Mouse (Mus musculus): ENCODE results near the gene Mical3. TPM values are rescaled to one million over a fixed set of nuclear protein-coding genes. Genes with fewer than 3 reads are reported as not detected.
A peak's percentile ranks its signal among the peaks of the same experiment; 100 is the strongest.

The Mical3 gene
- total and polyA plus RNA-seq, 2 experiments = 5.8 to 7.9 TPM

DNA sequence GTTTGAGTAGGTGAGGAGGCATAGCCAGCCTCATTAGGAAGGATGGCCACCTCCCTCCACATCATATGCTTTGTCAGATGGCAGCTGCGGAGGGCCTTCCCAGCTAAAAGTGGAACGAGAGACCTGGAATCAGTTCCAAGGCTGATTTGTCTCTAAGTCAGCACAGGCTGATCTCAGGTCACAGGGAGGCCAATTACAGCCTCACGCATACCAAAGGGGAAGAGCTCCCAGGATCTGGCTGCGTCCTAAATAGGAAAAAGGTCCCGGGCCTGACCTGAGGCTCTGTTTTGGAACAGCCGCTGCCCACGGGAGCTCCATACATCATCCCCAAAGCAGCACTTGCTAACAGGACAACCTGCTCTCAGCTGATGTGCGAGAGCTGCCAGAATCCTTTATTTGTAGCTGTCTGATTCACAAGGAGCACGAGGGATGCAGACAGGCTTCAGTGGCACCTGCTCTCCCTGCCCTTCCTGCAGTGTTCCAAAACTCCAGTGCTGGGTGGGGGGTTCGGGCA lies 143.2 kb downstream of the Mical3 start:
- TF ChIP-seq CTCF (IDR thresholded peaks at IDR 0.05; ENCODE audit: low read depth, low read length) (no peak), POLR2A (IDR thresholded peaks at IDR 0.05; ENCODE audit: extremely low read depth, insufficient read depth, low read length) (no peak)
- Histone ChIP-seq H3K9ac (ENCODE audit: low read depth, low read length) (no peak overlapping the region), H3K36me3 (ENCODE audit: control insufficient read depth, insufficient read depth, low read length) (no peaks in the 10 kb centered on the region), H3K27me3 (ENCODE audit: control insufficient read depth, insufficient read depth, low read length) (no peaks in the 10 kb centered on the region), H3K4me3 (ENCODE audit: insufficient read depth, low read depth, low read length) (no peak overlapping the region), H3K79me2 (ENCODE audit: control insufficient read depth, insufficient read depth, low read length) (no peaks in the 10 kb centered on the region), H3K4me1 (ENCODE audit: control insufficient read depth, insufficient read depth, low read length) (no peaks in the 10 kb centered on the region), H3K27ac (replicated peaks; ENCODE audit: insufficient read depth, low read depth, low read length) (no peak overlapping the region)
- 76% methylated on average over 10 of the region's 10 CpGs for WGBS
- peak; percentile 19 for DNase-seq (ENCODE audit: extremely low read depth, low read depth, low spot score)

DNA sequence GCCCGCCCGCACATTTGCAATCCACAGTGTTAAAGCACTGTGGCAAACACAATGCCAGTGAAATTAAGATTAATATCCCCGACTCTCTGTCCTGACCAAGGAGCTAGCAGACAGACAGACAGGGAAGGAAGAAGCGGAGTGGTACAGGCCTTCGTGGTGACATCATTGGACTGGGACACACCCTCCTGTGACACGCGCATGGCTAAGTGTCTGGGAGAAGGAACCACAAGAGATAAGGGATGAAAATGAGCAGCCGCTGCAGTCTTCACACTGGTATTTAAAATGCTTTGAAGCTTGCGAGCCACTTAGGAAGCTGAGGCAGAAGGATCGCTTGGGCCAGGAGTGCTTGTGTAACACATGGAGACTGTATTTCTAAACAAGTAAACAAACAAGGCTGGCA lies 143.6 kb downstream of the Mical3 start:
- Histone ChIP-seq H3K4me3 (ENCODE audit: insufficient read depth, low read depth, low read length) (no peak overlapping the region), H3K79me2 (ENCODE audit: control insufficient read depth, insufficient read depth, low read length) (no peaks in the 10 kb centered on the region), H3K9ac (ENCODE audit: low read depth, low read length) (no peak overlapping the region), H3K4me1 (ENCODE audit: control insufficient read depth, insufficient read depth, low read length) (no peaks in the 10 kb centered on the region), H3K27me3 (ENCODE audit: control insufficient read depth, insufficient read depth, low read length) (no peaks in the 10 kb centered on the region), H3K27ac (replicated peaks; ENCODE audit: insufficient read depth, low read depth, low read length) (no peak overlapping the region), H3K36me3 (ENCODE audit: control insufficient read depth, insufficient read depth, low read length) (no peaks in the 10 kb centered on the region; the same call in 1 of the 2 replicates)
- TF ChIP-seq CTCF (IDR thresholded peaks at IDR 0.05; ENCODE audit: low read depth, low read length) = no peak
- TF ChIP-seq POLR2A (IDR thresholded peaks at IDR 0.05; ENCODE audit: extremely low read depth, insufficient read depth, low read length) = no peak
- 75% methylated on average over 10 of the region's 10 CpGs for WGBS
- no peak for DNase-seq (ENCODE audit: extremely low read depth, low read depth, low spot score)

DNA sequence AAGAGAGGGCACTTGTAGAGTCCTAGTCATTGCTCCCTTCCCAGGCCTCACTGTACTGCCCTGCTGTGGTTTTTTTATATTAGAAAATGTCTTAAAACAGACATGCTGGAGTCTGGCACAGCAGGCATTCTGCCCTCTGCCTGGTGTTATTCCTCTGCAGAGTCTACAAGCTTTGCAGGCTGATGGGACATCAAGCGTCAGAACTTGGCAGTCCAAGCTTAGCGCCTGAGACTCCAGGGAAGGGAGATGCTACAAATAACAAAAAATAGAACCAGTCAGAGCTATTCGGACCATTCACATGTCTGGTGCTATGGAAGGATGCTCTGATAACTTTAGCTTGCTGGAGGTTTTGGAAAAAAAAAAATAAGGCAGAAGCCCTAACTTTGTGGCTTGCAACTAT lies 144.6 kb downstream of the Mical3 start:
- no peak overlapping the region for H3K9ac ChIP-seq (ENCODE audit: low read depth, low read length)
- no peaks in the 10 kb centered on the region for H3K27me3 ChIP-seq (ENCODE audit: control insufficient read depth, insufficient read depth, low read length)
- no peaks in the 10 kb centered on the region for H3K4me1 ChIP-seq (ENCODE audit: control insufficient read depth, insufficient read depth, low read length)
- H3K27ac ChIP-seq (replicated peaks; ENCODE audit: insufficient read depth, low read depth, low read length) = no peak overlapping the region
- no peaks in the 10 kb centered on the region for H3K79me2 ChIP-seq (ENCODE audit: control insufficient read depth, insufficient read depth, low read length)
- no peak overlapping the region for H3K4me3 ChIP-seq (ENCODE audit: insufficient read depth, low read depth, low read length)
- TF ChIP-seq CTCF (IDR thresholded peaks at IDR 0.05; ENCODE audit: low read depth, low read length) (no peak), POLR2A (IDR thresholded peaks at IDR 0.05; ENCODE audit: extremely low read depth, insufficient read depth, low read length) (no peak)
- no peak for DNase-seq (ENCODE audit: extremely low read depth, low read depth, low spot score)
- WGBS = 97% methylated on average over 3 of the region's 3 CpGs
- H3K36me3 ChIP-seq (ENCODE audit: control insufficient read depth, insufficient read depth, low read length) = no peaks in the 10 kb centered on the region; the same call in 1 of the 2 replicates

DNA sequence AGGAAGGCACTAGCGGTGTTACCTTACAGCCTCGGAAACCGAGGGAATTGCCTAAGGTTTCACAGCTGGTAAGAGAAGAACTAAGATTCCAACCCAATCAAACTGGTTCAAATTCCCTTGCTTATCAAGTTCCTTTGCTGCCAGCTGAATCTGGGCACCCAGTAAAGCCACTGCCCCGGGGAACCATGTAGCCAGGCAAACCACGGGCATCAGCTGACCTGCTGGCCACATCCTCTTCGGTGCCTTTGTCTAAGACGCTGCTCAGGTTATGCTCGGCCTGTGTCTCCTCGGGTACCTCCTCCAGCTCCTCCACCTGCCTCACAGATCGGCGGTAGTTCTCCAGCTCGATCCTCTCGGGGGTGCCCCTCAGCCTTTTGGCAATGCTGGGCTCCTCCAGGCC lies 148.5 kb downstream of the Mical3 start:
- Histone ChIP-seq H3K79me2 (ENCODE audit: control insufficient read depth, insufficient read depth, low read length) (no peaks in the 10 kb centered on the region), H3K4me1 (ENCODE audit: control insufficient read depth, insufficient read depth, low read length) (peaks cover 3% of the 10 kb centered on the region; the same call in 1 of the 2 replicates), H3K36me3 (ENCODE audit: control insufficient read depth, insufficient read depth, low read length) (no peaks in the 10 kb centered on the region; the same call in 1 of the 2 replicates), H3K27ac (replicated peaks; ENCODE audit: insufficient read depth, low read depth, low read length) (no peak overlapping the region), H3K27me3 (ENCODE audit: control insufficient read depth, insufficient read depth, low read length) (no peaks in the 10 kb centered on the region), H3K4me3 (ENCODE audit: insufficient read depth, low read depth, low read length) (no peak overlapping the region), H3K9ac (ENCODE audit: low read depth, low read length) (no peak overlapping the region)
- WGBS = 95% methylated on average over 13 of the region's 13 CpGs
- DNase-seq (ENCODE audit: extremely low read depth, low read depth, low spot score) = no peak
- TF ChIP-seq CTCF (IDR thresholded peaks at IDR 0.05; ENCODE audit: low read depth, low read length) (no peak), POLR2A (IDR thresholded peaks at IDR 0.05; ENCODE audit: extremely low read depth, insufficient read depth, low read length) (no peak)

DNA sequence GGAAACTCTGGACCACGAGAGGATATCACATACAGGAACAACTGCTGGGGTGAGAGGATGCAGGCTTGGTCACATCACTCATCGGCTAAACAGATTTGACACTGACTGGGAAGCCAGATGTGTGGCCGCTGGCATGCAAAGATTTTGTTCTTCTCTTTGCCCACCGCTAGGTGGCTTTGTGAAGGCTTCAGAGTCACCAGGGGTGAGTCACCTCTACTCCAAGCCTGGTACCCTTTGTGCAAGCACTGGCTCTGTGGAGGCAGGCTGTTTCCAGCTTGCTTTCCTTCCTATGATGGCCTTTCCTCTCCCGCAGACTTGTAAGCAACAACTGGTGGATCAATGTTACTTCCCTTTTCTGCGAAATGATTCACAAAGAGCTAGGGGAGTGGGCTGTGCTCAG lies 149.3 kb downstream of the Mical3 start:
- TF ChIP-seq CTCF (IDR thresholded peaks at IDR 0.05; ENCODE audit: low read depth, low read length) (no peak), POLR2A (IDR thresholded peaks at IDR 0.05; ENCODE audit: extremely low read depth, insufficient read depth, low read length) (no peak)
- 76% methylated on average over 6 of the region's 6 CpGs for WGBS
- H3K36me3 ChIP-seq (ENCODE audit: control insufficient read depth, insufficient read depth, low read length) = no peaks in the 10 kb centered on the region; the same call in 1 of the 2 replicates

DNA sequence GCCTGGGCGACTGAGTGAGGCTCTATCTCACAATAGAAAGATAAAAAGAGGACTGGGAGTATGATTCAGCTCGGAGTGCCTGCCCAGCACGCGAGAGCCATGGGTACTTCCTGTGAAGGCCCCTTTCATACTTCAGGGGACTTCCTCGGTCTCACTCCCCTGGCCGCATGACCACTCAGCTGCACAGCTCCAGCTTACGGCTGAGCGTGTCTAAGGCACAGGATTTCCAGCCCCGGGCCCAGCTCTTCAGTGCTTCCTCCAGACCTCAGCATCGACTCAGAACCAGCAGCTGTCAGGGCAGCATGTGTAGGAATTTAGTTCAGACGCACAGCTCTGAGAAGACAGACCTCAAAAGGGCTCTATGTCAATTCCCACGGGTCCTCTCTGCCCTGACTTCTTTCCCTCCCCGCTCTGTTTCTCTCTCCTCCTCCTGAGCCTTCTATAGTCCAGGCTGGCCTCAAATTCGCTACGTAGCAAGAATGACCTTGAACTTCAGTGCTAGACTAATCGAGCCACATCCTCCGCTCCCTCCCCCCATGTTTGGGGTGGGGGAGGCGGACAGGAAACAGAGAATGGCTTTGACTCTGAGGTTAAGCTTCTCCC lies 152.7 kb downstream of the Mical3 start:
- Histone ChIP-seq H3K27ac (replicated peaks; ENCODE audit: insufficient read depth, low read depth, low read length) (no peak overlapping the region; the same call in 1 of the 2 replicates), H3K79me2 (ENCODE audit: control insufficient read depth, insufficient read depth, low read length) (no peaks in the 10 kb centered on the region), H3K9ac (ENCODE audit: low read depth, low read length) (no peak overlapping the region), H3K4me3 (ENCODE audit: insufficient read depth, low read depth, low read length) (no peak overlapping the region), H3K4me1 (ENCODE audit: control insufficient read depth, insufficient read depth, low read length) (peaks cover 3% of the 10 kb centered on the region; the same call in 1 of the 2 replicates), H3K36me3 (ENCODE audit: control insufficient read depth, insufficient read depth, low read length) (no peaks in the 10 kb centered on the region; the same call in 1 of the 2 replicates), H3K27me3 (ENCODE audit: control insufficient read depth, insufficient read depth, low read length) (no peaks in the 10 kb centered on the region)
- WGBS = 57% methylated on average over 18 of the region's 18 CpGs
- DNase-seq (ENCODE audit: extremely low read depth, low read depth, low spot score) = peak; percentile 3
- TF ChIP-seq POLR2A (IDR thresholded peaks at IDR 0.05; ENCODE audit: extremely low read depth, insufficient read depth, low read length) (no peak), CTCF (IDR thresholded peaks at IDR 0.05; ENCODE audit: low read depth, low read length) (no peak)

More for the DNA sequence above, 149.3 kb downstream of the Mical3 start:
- DNase-seq (ENCODE audit: extremely low read depth, low read depth, low spot score) = no peak
- H3K27me3 ChIP-seq (ENCODE audit: control insufficient read depth, insufficient read depth, low read length) = no peaks in the 10 kb centered on the region
- H3K27ac ChIP-seq (replicated peaks; ENCODE audit: insufficient read depth, low read depth, low read length) = no peak overlapping the region
- H3K79me2 ChIP-seq (ENCODE audit: control insufficient read depth, insufficient read depth, low read length) = no peaks in the 10 kb centered on the region
- no peak overlapping the region for H3K4me3 ChIP-seq (ENCODE audit: insufficient read depth, low read depth, low read length)
- H3K4me1 ChIP-seq (ENCODE audit: control insufficient read depth, insufficient read depth, low read length) = peaks cover 3% of the 10 kb centered on the region; the same call in 1 of the 2 replicates
- H3K9ac ChIP-seq (ENCODE audit: low read depth, low read length) = no peak overlapping the region

All from liver, adult 2 months (tissue).